ENCODE assay signal across 16 mouse cellular contexts in genomic region chr10:126028574-126029440, GRCm38 (mm10).
DNase-seq lines count a peak whose midpoint lies in the region; ATAC-seq and TF ChIP-seq lines count a peak whose summit lies in the region.
"Had no signal": no experiment of that assay in that cellular context is flagged by ENCODE, and none has a peak within 500 bp of the region (broad histone marks: within the 10 kb centered on the region; RNA-seq: fewer than 3 reads in every experiment).

No protein-coding gene starts in this region.

- peaks cover 9% of the 10 kb centered on the region for H3K4me1 ChIP-seq in kidney, embryonic 15.5 days
- H3K4me1 ChIP-seq in limb, embryonic 11.5 days (ENCODE audit: control insufficient read depth, insufficient read depth, low read length) = peaks cover 14% of the 10 kb centered on the region

- no peak for TF ChIP-seq CTCF in brain, embryonic 14.5 days (IDR thresholded peaks at IDR 0.05; ENCODE audit: borderline replicate concordance, extremely low read depth, insufficient read depth, insufficient read length)
- no peak for TF ChIP-seq CTCF in layer of hippocampus, adult 2 months (conservative IDR thresholded peaks at IDR 0.05)

- no peak overlapping the region for H3K9ac ChIP-seq in kidney, embryonic 15.5 days
- no peak overlapping the region for H3K9ac ChIP-seq in limb, embryonic 11.5 days (ENCODE audit: low read length)
- H3K9ac ChIP-seq: midbrain, embryonic 12.5 days had no signal

- no peaks in the 10 kb centered on the region for H3K9me3 ChIP-seq in kidney, embryonic 15.5 days (replicated peaks)
- no peaks in the 10 kb centered on the region for H3K9me3 ChIP-seq in limb, embryonic 11.5 days (ENCODE audit: control insufficient read depth, low read length)
- H3K9me3 ChIP-seq: midbrain, embryonic 12.5 days had no signal

- 0 out of 2 replicates have a peak overlapping the region, but pooled peaks have one; percentile 12 for H3K4me2 ChIP-seq in kidney, embryonic 15.5 days
- no peak overlapping the region; the same call in 1 of the 2 replicates for H3K4me2 ChIP-seq in limb, embryonic 11.5 days (ENCODE audit: low read depth, severe bottlenecking)
- H3K4me2 ChIP-seq: liver, embryonic 11.5 days; midbrain, embryonic 12.5 days had no signal

- TF ChIP-seq POLR2A in brain, embryonic 14.5 days (IDR thresholded peaks at IDR 0.05; ENCODE audit: borderline replicate concordance, extremely low read depth, insufficient read depth, insufficient read length, poor library complexity, severe bottlenecking) = no peak

- no peak; the same call in 1 of the 2 replicates for ATAC-seq in kidney, embryonic 15.5 days (replicated peaks; ENCODE audit: low FRiP score)
- peak; percentile 48 for ATAC-seq in limb, embryonic 11.5 days (ENCODE audit: insufficient number of reproducible peaks, low FRiP score, low TSS enrichment, low read depth)
- ATAC-seq in activated CD4-positive, CD25-positive, alpha-beta regulatory T cell, adult 4 months = no peak
- ATAC-seq: Patski had no signal

- H3K27me3 ChIP-seq in kidney, embryonic 15.5 days = no peaks in the 10 kb centered on the region
- H3K27me3 ChIP-seq in limb, embryonic 11.5 days (ENCODE audit: control insufficient read depth, insufficient read depth, low read length) = no peaks in the 10 kb centered on the region
- H3K27me3 ChIP-seq: CH12.LX; midbrain, embryonic 12.5 days; Patski had no signal

- H3K36me3 ChIP-seq in kidney, embryonic 15.5 days = no peaks in the 10 kb centered on the region
- H3K36me3 ChIP-seq in limb, embryonic 11.5 days (ENCODE audit: control insufficient read depth, insufficient read depth, low read length) = no peaks in the 10 kb centered on the region
- H3K36me3 ChIP-seq: midbrain, embryonic 12.5 days had no signal

- DNase-seq in kidney, adult 8-10 months = no peak
- DNase-seq in R1 (ENCODE audit: low read depth, low spot score) = peak; percentile 37
- peak; percentile 84 for DNase-seq in brain, embryonic 14.5 days (ENCODE audit: low read depth)
- DNase-seq in limb, embryonic 11.5 days (ENCODE audit: low spot score) = peak; percentile 66
- no peak for DNase-seq in layer of hippocampus, adult 2 months (ENCODE audit: low spot score in 2 of 2)
- DNase-seq in cerebellum, postnatal 36 days = no peak
- DNase-seq: adrenal gland, postnatal 25 days; heart, postnatal 10 days; lung, postnatal 10 days; right cerebral cortex, postnatal 25 days had no signal

- 16% methylated on average over 8 of the region's 8 CpGs for WGBS in kidney, embryonic 15.5 days
- 12% methylated on average over 8 of the region's 8 CpGs for WGBS in limb, embryonic 11.5 days

- no peak overlapping the region for H3K4me3 ChIP-seq in kidney, embryonic 15.5 days (replicated peaks)
- H3K4me3 ChIP-seq in limb, embryonic 11.5 days (ENCODE audit: low read depth, low read length) = no peak overlapping the region
- H3K4me3 ChIP-seq in layer of hippocampus, adult 2 months = no peak overlapping the region
- H3K4me3 ChIP-seq: midbrain, embryonic 12.5 days had no signal

- H3K27ac ChIP-seq in kidney, embryonic 15.5 days = no peak overlapping the region
- H3K27ac ChIP-seq in limb, embryonic 11.5 days (replicated peaks; ENCODE audit: low read depth, low read length) = no peak overlapping the region; the same call in 1 of the 2 replicates
- no peak overlapping the region for H3K27ac ChIP-seq in layer of hippocampus, adult 2 months
- H3K27ac ChIP-seq: midbrain, embryonic 12.5 days had no signal

Comparison
In these comparisons a context has a peak if more than half of its experiments do, and no peak if none do; other contexts are left out.
1. DNase-seq: peak in R1 (single experiment), brain, embryonic 14.5 days (single experiment) and limb, embryonic 11.5 days (single experiment); none in kidney, adult 8-10 months (0 of 2), layer of hippocampus, adult 2 months (0 of 2) and cerebellum, postnatal 36 days (0 of 2).